Mouse (Mus musculus) neural tube, embryonic 15.5 days (tissue): ENCODE measurements at regions not wholly inside any gene's neighbourhood (a gene's known extent, or its start where the extent isn't known, plus 50 kb on each side); places are given as distances from the start of the nearest gene placed in this dataset.

Experiments used
- ATAC-seq: fragments of 200-750 bp; cut with Nextera tagmentation; 2 replicates; pipeline ENCODE4 v1.8.0; 2017; ENCODE audit warnings: mild to moderate bottlenecking, moderate TSS enrichment, moderate library complexity; ENCODE audit not compliant: low FRiP score
- H3K27ac ChIP-seq: fragments of 300-500 bp; sonication (generic); replicated peaks from 2 replicates; pipeline ENCODE4 v1.5.1; 2015; ENCODE audit warnings: mild to moderate bottlenecking, inconsistent platforms
- H3K27me3 ChIP-seq: fragments of 300-500 bp; sonication (generic); replicated peaks from 2 replicates; pipeline ENCODE4 v1.6.1; 2015; ENCODE audit warnings: inconsistent platforms
- H3K36me3 ChIP-seq: fragments of 300-500 bp; sonication (generic); 2 replicates; pipeline ENCODE4 v1.6.1; 2015; ENCODE audit warnings: inconsistent platforms
- H3K4me1 ChIP-seq: fragments of 300-500 bp; sonication (generic); 2 replicates; pipeline ENCODE4 v1.6.1; 2015; ENCODE audit warnings: inconsistent platforms
- H3K4me2 ChIP-seq: fragments of 300-500 bp; sonication (generic); 2 replicates; pipeline ENCODE4 v1.6.1; 2015; ENCODE audit warnings: inconsistent platforms, mild to moderate bottlenecking, moderate library complexity
- H3K4me3 ChIP-seq: fragments of 300-500 bp; sonication (generic); replicated peaks from 2 replicates; pipeline ENCODE4 v1.5.1; 2015; ENCODE audit warnings: mild to moderate bottlenecking, inconsistent platforms
- H3K9ac ChIP-seq: fragments of 300-500 bp; sonication (generic); replicated peaks from 2 replicates; pipeline ENCODE4 v1.6.1; 2015; ENCODE audit warnings: mild to moderate bottlenecking, inconsistent platforms
- H3K9me3 ChIP-seq: fragments of 300-500 bp; sonication (generic); replicated peaks from 2 replicates; pipeline ENCODE4 v1.6.1; 2016; ENCODE audit warnings: inconsistent platforms
- WGBS: fragments of 180-500 bp; shearing (Covaris S2); methylation state at CpG from one replicate; pipeline ENCODE4 v1.1.7; 2015; ENCODE audit warnings: mixed read lengths; 5-methylcytosine and 5-hydroxymethylcytosine counted together

DNA sequence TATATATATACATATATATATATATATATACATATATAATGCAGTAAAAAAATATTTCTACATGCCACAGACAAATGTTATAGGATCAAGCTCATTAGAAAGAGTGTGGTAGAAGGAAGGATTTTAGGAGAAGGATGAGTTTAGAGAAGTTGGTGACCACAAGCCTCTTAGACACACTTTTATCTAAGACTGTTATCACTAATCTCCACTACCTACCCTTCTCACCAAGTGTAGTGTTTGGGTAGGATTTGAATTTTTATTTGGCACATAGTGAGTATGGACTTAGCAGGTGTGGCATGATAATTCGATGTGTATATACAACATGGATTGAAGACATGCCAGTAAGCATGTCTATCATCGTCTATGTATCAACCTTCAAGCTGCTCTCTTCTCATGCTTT lies 66.0 kb upstream of the Usp24 start:
- 97% methylated on average over 2 of the region's 2 CpGs for WGBS
- H3K27ac ChIP-seq, result no peak overlapping the region
- no peak overlapping the region for H3K9ac ChIP-seq
- no peaks in the 10 kb centered on the region for H3K27me3 ChIP-seq
- no peaks in the 10 kb centered on the region for H3K9me3 ChIP-seq
- no peak overlapping the region for H3K4me3 ChIP-seq
- no peak overlapping the region for H3K4me2 ChIP-seq
- H3K4me1 ChIP-seq, result no peaks in the 10 kb centered on the region
- no peaks in the 10 kb centered on the region for H3K36me3 ChIP-seq
- no peak for ATAC-seq

DNA sequence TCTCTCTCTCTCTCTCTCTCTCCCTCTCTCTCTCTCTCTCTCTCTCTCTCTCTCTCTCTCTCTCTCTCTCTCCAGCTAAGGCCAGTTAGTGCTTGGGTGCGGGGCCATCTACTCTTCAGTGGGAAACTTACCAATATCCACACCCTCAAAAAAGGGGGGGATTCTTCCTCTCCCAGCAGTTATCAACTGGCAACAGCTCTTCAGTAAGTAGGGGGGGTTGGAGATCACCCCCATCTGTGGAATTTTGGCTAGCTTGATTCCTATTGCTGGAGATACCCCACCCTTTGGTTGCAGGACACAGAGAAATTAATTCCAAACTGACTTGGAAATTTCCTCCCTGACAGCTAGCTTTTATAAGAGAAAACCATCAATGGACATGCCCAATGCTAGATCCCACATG lies 64.6 kb upstream of the Usp24 start:
- Histone ChIP-seq H3K4me2 (no peak overlapping the region), H3K9me3 (no peaks in the 10 kb centered on the region), H3K4me1 (peaks cover 4% of the 10 kb centered on the region; the same call in 1 of the 2 replicates), H3K27me3 (no peaks in the 10 kb centered on the region), H3K9ac (no peak overlapping the region), H3K36me3 (no peaks in the 10 kb centered on the region), H3K4me3 (no peak overlapping the region), H3K27ac (no peak overlapping the region)
- no peak for ATAC-seq
- 100% methylated on average over 1 of the region's 1 CpGs for WGBS

DNA sequence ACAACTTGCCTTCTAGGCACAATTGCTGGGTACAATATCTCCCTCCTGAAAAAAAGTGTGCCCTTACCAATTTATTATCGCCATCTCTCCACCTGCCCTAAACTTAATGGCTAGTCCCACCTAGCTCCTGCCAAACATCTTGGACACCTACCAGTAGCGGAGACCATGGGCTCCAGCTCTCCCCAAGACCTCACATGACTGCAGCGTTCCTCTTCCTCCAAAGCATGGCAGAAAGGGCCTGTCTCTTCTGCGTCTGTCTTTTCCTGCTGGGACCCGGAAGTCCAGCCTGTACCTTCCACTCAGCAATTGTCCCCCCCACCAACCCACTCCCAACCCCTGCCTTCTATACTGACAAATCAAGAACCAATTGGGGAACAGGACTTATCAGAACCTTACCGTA lies 63.1 kb upstream of the Usp24 start:
- Histone ChIP-seq H3K4me3 (no peak overlapping the region), H3K9ac (no peak overlapping the region), H3K27me3 (no peaks in the 10 kb centered on the region), H3K36me3 (no peaks in the 10 kb centered on the region), H3K4me1 (peaks cover 7% of the 10 kb centered on the region; the same call in 1 of the 2 replicates), H3K27ac (no peak overlapping the region), H3K4me2 (no peak overlapping the region), H3K9me3 (no peaks in the 10 kb centered on the region)
- ATAC-seq, result no peak
- 93% methylated on average over 6 of the region's 6 CpGs for WGBS

DNA sequence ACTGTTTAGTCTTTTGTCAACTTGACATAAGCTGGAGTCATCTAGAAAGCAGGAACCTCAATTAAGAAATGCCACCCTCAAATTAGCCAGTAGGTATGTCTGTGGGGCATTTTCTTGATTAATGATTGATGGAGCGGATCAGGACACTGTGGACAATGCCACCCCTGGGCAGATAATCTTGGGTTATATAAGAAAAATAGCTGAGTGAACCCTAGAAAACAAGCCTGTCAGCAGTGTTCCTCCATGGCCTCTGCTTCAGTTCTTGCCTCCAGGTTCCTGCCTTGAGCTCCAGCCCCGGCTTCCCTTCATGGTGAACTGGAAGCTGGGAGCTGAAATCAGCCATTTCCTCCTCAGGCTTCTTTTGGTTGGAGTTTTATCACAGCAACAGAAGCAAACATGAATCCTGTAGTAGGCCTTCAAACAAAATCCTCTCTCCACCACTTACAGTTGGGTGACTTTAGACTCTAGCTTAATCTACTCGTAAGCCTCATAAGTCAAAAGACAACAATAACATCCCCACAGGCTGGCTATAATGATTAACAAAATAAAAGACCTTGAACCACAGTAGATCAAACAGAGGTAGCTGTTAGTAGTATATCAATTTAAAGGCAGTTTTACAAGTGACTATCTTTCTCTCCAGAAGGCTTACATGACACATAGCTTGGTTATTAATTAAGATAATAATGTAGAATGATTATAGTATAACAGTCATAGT lies 61.1 kb upstream of the Usp24 start:
- WGBS, result 83% methylated on average over 3 of the region's 3 CpGs
- Histone ChIP-seq H3K27ac (no peak overlapping the region), H3K4me2 (no peak overlapping the region), H3K4me1 (peaks cover 7% of the 10 kb centered on the region; the same call in 1 of the 2 replicates), H3K36me3 (no peaks in the 10 kb centered on the region), H3K9me3 (no peaks in the 10 kb centered on the region), H3K9ac (no peak overlapping the region), H3K4me3 (no peak overlapping the region), H3K27me3 (no peaks in the 10 kb centered on the region)
- ATAC-seq, result no peak

DNA sequence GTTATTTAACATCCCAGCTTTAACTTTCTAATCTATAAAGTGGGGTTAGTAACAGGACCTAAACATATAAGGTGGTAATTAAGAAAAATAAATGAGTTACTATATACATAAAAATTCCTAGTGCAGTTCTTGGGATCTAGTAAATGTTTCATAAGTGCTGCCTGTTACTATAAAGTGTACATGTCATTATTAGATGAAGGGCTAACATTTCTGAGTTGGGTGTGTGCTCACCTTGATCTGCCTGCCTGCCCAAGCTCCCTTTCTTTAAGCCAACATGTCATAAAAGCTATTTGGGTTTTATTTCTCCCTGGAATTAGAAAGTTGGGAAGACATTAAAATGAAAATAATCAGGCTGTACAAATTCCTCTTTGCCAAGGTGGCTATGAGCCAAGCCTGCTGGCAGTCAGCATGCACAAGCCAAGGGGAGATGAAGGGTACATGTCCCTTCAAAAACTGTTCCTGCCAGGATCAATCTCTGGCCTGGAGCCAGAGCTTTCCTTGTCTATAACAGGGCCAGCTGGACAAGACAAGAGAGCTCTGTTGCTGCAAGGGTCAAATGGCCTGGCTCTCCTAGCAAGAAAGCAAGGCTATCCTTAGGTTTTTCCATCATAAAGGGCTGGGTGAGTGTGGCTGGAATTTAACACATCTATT lies 59.9 kb upstream of the Usp24 start:
- H3K27me3 ChIP-seq, result no peaks in the 10 kb centered on the region
- no peak overlapping the region for H3K9ac ChIP-seq
- no peak overlapping the region for H3K4me2 ChIP-seq
- ATAC-seq, result no peak
- 0 out of 2 replicates have a peak overlapping the region, but pooled peaks have one; percentile 37 for H3K27ac ChIP-seq
- no peak overlapping the region for H3K4me3 ChIP-seq
- H3K36me3 ChIP-seq, result no peaks in the 10 kb centered on the region
- H3K9me3 ChIP-seq, result no peaks in the 10 kb centered on the region
- H3K4me1 ChIP-seq, result peaks cover 7% of the 10 kb centered on the region; the same call in 1 of the 2 replicates

DNA sequence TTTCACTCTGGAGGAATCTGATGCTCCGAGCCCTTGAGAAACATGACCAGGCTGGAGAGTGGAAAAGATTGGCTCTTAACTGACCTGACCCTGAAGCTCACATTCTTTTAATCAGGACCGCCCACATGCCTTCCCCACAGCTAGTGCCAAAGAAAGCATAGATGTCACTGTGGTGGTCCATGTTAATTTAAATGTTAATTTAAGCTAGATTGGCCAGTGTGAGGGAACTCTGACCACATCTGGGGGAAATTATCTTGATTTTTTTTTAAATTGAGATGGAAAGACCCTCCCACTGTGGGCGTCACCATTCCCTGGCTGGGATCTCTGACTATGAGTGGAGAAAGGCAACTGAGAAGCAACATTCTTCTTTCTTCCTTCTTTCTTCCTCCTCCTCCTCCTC lies 54.6 kb upstream of the Usp24 start:
- 90% methylated on average over 3 of the region's 3 CpGs for WGBS
- Histone ChIP-seq H3K4me1 (peaks cover 2% of the 10 kb centered on the region; the same call in 1 of the 2 replicates), H3K9me3 (no peaks in the 10 kb centered on the region), H3K36me3 (no peaks in the 10 kb centered on the region), H3K27me3 (no peaks in the 10 kb centered on the region), H3K4me2 (no peak overlapping the region), H3K4me3 (no peak overlapping the region), H3K27ac (no peak overlapping the region), H3K9ac (no peak overlapping the region)
- no peak for ATAC-seq

DNA sequence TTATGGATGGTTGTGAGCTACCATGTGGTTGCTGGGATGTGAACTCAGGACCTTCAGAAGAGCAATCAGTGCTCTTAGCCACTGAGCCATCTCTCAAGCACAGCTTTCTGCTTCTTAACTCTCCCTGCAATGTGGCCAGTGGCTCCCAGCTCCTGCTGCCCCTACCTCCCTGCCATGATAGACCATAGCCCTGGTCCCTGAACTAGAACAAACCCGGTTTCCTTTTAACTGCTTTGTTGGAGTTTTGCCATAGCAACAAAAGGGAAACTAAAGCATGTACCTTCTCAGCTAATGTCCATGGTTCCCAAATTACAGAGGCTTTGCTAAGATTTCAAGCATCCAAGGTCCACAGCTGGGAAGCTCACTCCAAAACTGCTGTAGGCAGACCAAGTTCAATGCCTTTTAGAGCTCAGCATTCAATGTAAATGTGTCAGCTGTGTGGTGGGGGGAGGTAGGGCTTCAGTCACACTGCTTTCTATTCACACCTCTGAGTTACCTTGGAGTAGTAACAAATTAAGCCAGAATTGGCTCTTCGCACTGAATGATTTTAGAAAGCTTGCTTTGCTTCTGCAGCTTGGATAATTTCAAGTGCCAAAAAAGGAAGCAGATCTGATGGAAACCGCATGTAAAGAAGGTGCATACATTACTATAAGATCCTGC lies 54.0 kb upstream of the Usp24 start:
- H3K4me3 ChIP-seq, result no peak overlapping the region
- no peak overlapping the region for H3K4me2 ChIP-seq
- no peak for ATAC-seq
- H3K9me3 ChIP-seq, result no peaks in the 10 kb centered on the region
- H3K4me1 ChIP-seq, result no peaks in the 10 kb centered on the region
- H3K36me3 ChIP-seq, result no peaks in the 10 kb centered on the region
- WGBS, result 59% methylated on average over 3 of the region's 3 CpGs
- no peaks in the 10 kb centered on the region for H3K27me3 ChIP-seq
- H3K27ac ChIP-seq, result no peak overlapping the region
- no peak overlapping the region for H3K9ac ChIP-seq

DNA sequence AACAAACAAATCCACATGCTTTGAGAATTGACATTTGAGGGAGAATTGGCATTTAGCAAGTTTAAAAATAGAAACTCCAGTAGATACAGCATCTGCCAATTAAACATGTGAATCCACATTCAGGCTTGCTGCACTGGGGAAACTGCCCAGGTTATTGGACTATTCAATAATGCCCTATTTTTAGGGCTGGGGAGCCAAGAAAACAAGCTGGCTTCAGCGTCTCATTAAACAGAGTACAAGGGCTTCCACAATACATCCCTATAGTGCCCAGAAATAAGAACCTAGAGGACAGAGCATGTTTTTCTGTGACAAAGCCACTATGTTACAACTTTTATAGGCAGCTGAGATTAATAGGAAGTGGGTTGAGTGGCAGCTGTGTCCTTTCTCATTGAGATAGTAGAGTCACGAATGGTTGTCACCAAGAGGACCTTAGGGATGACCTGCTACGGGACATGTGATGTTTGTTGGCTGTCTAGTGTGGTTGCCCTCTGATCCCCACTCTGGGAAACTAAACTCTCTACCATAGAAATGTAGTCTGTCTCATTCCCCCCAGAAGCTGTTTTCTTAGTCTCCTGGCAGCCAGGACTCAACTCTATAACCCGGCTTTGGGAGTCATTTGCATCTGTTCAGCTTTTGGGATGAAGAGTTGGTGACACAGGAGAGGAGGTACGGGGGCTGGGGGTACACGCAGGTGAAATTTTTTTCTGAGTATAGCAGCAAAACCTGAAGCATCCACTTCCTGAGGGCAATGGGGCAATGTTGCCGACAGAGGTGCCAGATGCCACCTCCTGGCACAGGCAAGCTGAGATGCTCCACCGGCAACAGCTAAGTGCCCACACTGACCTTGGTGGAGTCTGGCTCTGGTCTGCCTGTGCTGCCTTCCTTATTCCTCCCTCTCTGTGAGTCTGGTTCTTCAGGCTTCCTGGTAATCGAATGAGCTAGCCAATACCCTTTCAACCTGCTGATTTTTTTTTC lies 53.0 kb upstream of the Usp24 start:
- H3K27me3 ChIP-seq, result no peaks in the 10 kb centered on the region
- no peak overlapping the region for H3K9ac ChIP-seq
- no peak overlapping the region for H3K4me2 ChIP-seq
- 81% methylated on average over 9 of the region's 9 CpGs for WGBS
- no peak for ATAC-seq
- H3K4me3 ChIP-seq, result no peak overlapping the region
- H3K27ac ChIP-seq, result no peak overlapping the region
- no peaks in the 10 kb centered on the region for H3K9me3 ChIP-seq
- H3K4me1 ChIP-seq, result no peaks in the 10 kb centered on the region
- no peaks in the 10 kb centered on the region for H3K36me3 ChIP-seq
